Comparison of ENCODE assay signal across 8 mouse cellular contexts in the genomic region with DNA sequence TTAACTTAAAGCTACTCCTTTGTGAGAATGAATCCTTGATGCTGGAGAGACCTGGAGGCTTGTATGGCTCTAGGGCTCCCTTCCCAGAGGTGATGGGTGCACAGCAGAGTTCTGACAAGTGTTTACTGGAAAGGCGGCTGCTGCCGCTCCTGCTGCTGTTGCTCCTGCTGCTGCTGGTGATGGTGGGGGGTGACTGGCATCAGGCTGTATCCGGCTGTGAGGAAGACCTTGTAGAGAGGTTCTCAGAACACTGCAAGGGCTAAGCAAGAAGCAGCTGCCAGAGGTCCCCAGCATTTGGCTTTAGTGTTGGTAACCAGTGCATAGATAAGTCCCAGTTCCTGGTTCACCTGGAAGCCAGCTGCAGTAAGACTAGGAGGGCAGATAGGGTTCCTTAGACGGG.
DNase-seq lines count a peak whose midpoint lies in the region; ATAC-seq and TF ChIP-seq lines count a peak whose summit lies in the region.

No protein-coding gene starts in this region.

- H3K4me1 ChIP-seq in heart, embryonic 16.5 days (ENCODE audit: control insufficient read depth, insufficient read depth, low read length): peaks cover 67% of the 10 kb centered on the region
- H3K4me1 ChIP-seq in bone marrow macrophage, adult 2 months (ENCODE audit: control insufficient read depth, insufficient read depth, low read length): peaks cover 49% of the 10 kb centered on the region
- H3K4me1 ChIP-seq in neural tube, embryonic 12.5 days: peaks cover 90% of the 10 kb centered on the region

- peak overlapping the region; percentile 99 for H3K4me2 ChIP-seq in heart, embryonic 16.5 days (ENCODE audit: low read depth, low read length)
- H3K4me2 ChIP-seq in neural tube, embryonic 12.5 days (replicated peaks): peak overlapping the region; percentile 93

- DNase-seq in heart, postnatal 4 days: no peak
- DNase-seq in induced T-regulatory cell, adult 2 months (ENCODE audit: low read depth): peak; percentile 50
- no peak for DNase-seq in urinary bladder, postnatal 10 days (ENCODE audit: low spot score)
- DNase-seq in yolk sac, embryonic 10.5 days (ENCODE audit: low spot score): no peak
- no peak for DNase-seq in urinary bladder, postnatal 4 days (ENCODE audit: low spot score in 2 of 2)

- no peak for TF ChIP-seq CTCF in bone marrow macrophage, adult 2 months (IDR thresholded peaks at IDR 0.05; ENCODE audit: low read depth, low read length)

- H3K27me3 ChIP-seq in heart, embryonic 16.5 days (ENCODE audit: control insufficient read depth, insufficient read depth, low read length): no peaks in the 10 kb centered on the region
- no peaks in the 10 kb centered on the region for H3K27me3 ChIP-seq in neural tube, embryonic 12.5 days (replicated peaks)

- H3K9me3 ChIP-seq in heart, embryonic 16.5 days (replicated peaks; ENCODE audit: control insufficient read depth, low read length): no peaks in the 10 kb centered on the region
- no peaks in the 10 kb centered on the region for H3K9me3 ChIP-seq in neural tube, embryonic 12.5 days

- ATAC-seq in heart, embryonic 16.5 days (replicated peaks; ENCODE audit: extremely low read depth, insufficient read depth, low FRiP score): no peak
- no peak for ATAC-seq in neural tube, embryonic 12.5 days (ENCODE audit: low FRiP score, low read depth)

- H3K4me3 ChIP-seq in heart, embryonic 16.5 days (ENCODE audit: low read length): peak overlapping the region; percentile 67
- H3K4me3 ChIP-seq in bone marrow macrophage, adult 2 months (ENCODE audit: insufficient read depth, low read length): peak overlapping the region; percentile 62
- peak overlapping the region; percentile 81 for H3K4me3 ChIP-seq in neural tube, embryonic 12.5 days

- no peaks in the 10 kb centered on the region for H3K36me3 ChIP-seq in heart, embryonic 16.5 days (ENCODE audit: control insufficient read depth, insufficient read depth)
- H3K36me3 ChIP-seq in neural tube, embryonic 12.5 days: no peaks in the 10 kb centered on the region

- H3K27ac ChIP-seq in heart, embryonic 16.5 days (ENCODE audit: low read length): peak overlapping the region; percentile 92
- H3K27ac ChIP-seq in bone marrow macrophage, adult 2 months (ENCODE audit: insufficient read depth, low read depth, low read length): peak overlapping the region; percentile 87
- H3K27ac ChIP-seq in neural tube, embryonic 12.5 days: peak overlapping the region; percentile 99

- peak overlapping the region; percentile 92 for H3K9ac ChIP-seq in heart, embryonic 16.5 days (ENCODE audit: low read length)
- peak overlapping the region; percentile 95 for H3K9ac ChIP-seq in neural tube, embryonic 12.5 days

- no peak for TF ChIP-seq POLR2A in bone marrow macrophage, adult 2 months (IDR thresholded peaks at IDR 0.05; ENCODE audit: borderline replicate concordance, low read depth, low read length)

- 21% methylated on average over 4 of the region's 4 CpGs for WGBS in heart, embryonic 16.5 days
- 10% methylated on average over 4 of the region's 4 CpGs for WGBS in neural tube, embryonic 12.5 days
